Mouse (Mus musculus): ENCODE measurements at regions not wholly inside any gene's neighbourhood (a gene's known extent, or its start where the extent isn't known, plus 50 kb on each side); places are given as distances from the start of the nearest gene placed in this dataset.

DNA sequence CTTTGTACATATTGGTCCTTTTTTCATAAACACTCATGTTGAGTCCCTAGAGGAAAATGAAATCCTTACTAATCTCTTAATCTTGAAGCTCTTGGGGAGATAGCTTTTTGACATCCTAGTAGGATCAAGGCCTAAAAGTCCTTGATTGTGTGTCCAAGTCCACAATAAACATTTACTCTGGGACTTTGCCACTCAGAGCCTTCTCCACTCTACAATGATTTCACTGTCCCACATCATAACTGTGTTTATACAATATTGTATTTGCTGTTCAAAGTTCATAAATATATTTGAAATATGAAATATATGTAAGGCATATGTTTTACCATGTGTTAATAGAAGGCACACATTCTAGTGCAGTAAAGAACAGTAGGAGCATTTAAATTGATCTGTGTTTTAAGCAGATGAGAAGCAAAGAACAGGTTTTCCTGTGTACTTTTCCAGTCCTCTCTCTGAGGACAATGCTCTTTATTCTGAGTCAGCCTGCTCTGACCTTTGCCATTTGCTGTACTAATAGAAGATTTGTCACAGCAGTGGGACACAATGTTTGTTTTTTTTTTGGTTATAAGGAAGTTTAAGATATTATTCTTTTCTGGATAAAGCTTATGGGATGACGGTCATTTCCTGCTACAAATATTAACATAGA, 130.7 kb upstream of the Gprin3 start:
- H3K4me3 ChIP-seq (ENCODE audit: low read length): no peak overlapping the region
- no peak overlapping the region for H3K9ac ChIP-seq (replicated peaks; ENCODE audit: low read length)
- no peak for TF ChIP-seq CTCF (IDR thresholded peaks at IDR 0.05; ENCODE audit: low read depth)
- no peaks in the 10 kb centered on the region for H3K9me3 ChIP-seq (ENCODE audit: low read length)
- H3K36me3 ChIP-seq (ENCODE audit: insufficient read depth, low read length): no peaks in the 10 kb centered on the region
- no peaks in the 10 kb centered on the region for H3K4me1 ChIP-seq (ENCODE audit: insufficient read depth, low read length)
- H3K27ac ChIP-seq: no peak overlapping the region
- H3K27me3 ChIP-seq (ENCODE audit: insufficient read depth, low read length): no peaks in the 10 kb centered on the region
- WGBS: 78% methylated on average over 1 of the region's 1 CpGs
- no peak overlapping the region for H3K4me2 ChIP-seq (ENCODE audit: low read depth, low read length)
- DNase-seq (ENCODE audit: low spot score) (no peak), ATAC-seq (no peak)

DNA sequence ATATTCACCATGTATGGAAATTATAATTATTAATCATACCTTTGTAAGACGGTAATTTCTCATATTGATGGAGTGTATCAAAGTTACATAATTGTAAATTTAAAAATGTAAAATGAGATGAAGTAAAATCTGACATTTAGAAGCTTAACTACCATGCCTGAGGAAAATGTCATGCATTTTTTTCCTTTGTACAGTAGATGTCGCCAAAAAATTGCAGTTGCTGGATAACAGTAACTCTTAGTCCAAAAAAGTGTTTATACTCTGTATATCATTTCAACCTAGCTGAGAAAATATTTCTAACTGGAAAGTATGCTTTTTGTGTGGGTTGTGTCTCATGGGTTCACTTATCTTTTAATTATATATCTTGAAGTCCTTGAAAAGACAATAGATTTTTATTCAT, 110.9 kb upstream of the Gprin3 start:
- Histone ChIP-seq H3K9ac (replicated peaks; ENCODE audit: low read length) (no peak overlapping the region), H3K27ac (no peak overlapping the region), H3K27me3 (ENCODE audit: insufficient read depth, low read length) (no peaks in the 10 kb centered on the region), H3K4me2 (ENCODE audit: low read depth, low read length) (no peak overlapping the region), H3K4me1 (ENCODE audit: insufficient read depth, low read length) (no peaks in the 10 kb centered on the region), H3K36me3 (ENCODE audit: insufficient read depth, low read length) (no peaks in the 10 kb centered on the region), H3K4me3 (ENCODE audit: low read length) (no peak overlapping the region), H3K9me3 (ENCODE audit: low read length) (no peaks in the 10 kb centered on the region)
- DNase-seq (ENCODE audit: low spot score) (peak; percentile 50), ATAC-seq (no peak)
- TF ChIP-seq CTCF (IDR thresholded peaks at IDR 0.05; ENCODE audit: low read depth): peak; percentile 40; the same call in 1 of the 2 replicates
- WGBS: 61% methylated on average over 2 of the region's 2 CpGs

DNA sequence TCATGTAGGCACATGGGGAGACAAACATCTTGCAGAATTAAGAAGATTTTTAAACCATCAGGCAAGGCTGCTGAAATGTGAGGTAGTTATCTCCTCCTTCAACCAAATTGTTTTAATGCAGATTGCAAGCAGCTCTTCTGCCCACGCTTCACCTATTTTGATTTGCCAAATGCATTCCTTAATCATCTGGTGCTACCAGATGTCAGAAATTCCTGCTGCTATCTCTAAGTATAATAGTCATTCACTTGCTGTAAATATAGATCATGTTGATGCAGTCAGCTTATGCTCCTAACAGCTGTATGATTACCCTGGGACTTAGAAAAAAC, 98.8 kb upstream of the Gprin3 start:
- TF ChIP-seq CTCF (IDR thresholded peaks at IDR 0.05; ENCODE audit: low read depth): no peak
- Histone ChIP-seq H3K4me3 (ENCODE audit: low read length) (no peak overlapping the region), H3K36me3 (ENCODE audit: insufficient read depth, low read length) (no peaks in the 10 kb centered on the region), H3K27me3 (ENCODE audit: insufficient read depth, low read length) (no peaks in the 10 kb centered on the region), H3K4me1 (ENCODE audit: insufficient read depth, low read length) (no peaks in the 10 kb centered on the region), H3K27ac (no peak overlapping the region), H3K4me2 (ENCODE audit: low read depth, low read length) (no peak overlapping the region), H3K9ac (replicated peaks; ENCODE audit: low read length) (no peak overlapping the region), H3K9me3 (ENCODE audit: low read length) (no peaks in the 10 kb centered on the region)
- 69% methylated on average over 1 of the region's 1 CpGs for WGBS
- DNase-seq (ENCODE audit: low spot score) (no peak), ATAC-seq (no peak)

DNA sequence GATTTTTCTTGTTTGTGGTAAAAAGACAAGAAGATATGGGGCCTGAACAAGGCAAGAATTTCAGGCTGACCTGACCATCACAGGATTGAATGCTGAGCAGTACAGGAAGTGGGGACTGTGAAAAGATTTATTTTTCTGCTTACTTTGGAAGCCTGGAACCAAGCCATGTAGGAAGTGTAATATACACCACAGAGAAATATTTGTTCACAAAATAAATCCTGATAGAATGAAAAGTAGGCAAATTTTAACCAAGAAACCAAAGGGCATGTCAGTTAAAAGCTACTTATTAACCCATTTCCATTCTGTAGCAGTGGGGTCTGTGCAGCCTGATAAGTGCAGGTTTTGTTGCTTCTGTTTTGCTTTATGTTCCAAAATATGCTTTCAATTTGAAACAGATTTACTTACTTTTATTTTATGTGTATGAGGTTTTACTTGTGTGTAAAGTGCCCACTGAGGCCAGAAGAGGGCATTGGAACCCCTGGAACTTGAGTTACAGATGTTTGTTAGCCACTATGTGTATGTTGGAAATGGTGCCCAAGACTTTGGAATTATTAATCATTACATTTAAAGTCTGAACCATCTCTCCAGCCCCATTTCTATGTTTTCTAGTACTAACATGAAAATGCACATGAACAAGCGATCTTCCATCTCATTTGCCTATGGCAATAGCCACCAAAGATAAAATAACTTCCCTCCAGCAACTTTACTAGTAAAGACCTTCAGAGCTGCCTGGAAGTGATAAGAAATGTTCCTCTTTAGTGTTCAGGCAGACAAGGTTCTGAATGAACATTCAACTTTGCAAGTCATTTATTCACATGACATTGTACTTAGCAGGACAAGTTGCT, 98.2 kb upstream of the Gprin3 start:
- Histone ChIP-seq H3K4me1 (ENCODE audit: insufficient read depth, low read length) (no peaks in the 10 kb centered on the region), H3K4me3 (ENCODE audit: low read length) (no peak overlapping the region), H3K9me3 (ENCODE audit: low read length) (no peaks in the 10 kb centered on the region), H3K36me3 (ENCODE audit: insufficient read depth, low read length) (no peaks in the 10 kb centered on the region), H3K27ac (no peak overlapping the region), H3K9ac (replicated peaks; ENCODE audit: low read length) (no peak overlapping the region), H3K4me2 (ENCODE audit: low read depth, low read length) (no peak overlapping the region), H3K27me3 (ENCODE audit: insufficient read depth, low read length) (no peaks in the 10 kb centered on the region)
- ATAC-seq (no peak), DNase-seq (ENCODE audit: low spot score) (no peak)
- no peak for TF ChIP-seq CTCF (IDR thresholded peaks at IDR 0.05; ENCODE audit: low read depth)
- 90% methylated on average over 1 of the region's 1 CpGs for WGBS

DNA sequence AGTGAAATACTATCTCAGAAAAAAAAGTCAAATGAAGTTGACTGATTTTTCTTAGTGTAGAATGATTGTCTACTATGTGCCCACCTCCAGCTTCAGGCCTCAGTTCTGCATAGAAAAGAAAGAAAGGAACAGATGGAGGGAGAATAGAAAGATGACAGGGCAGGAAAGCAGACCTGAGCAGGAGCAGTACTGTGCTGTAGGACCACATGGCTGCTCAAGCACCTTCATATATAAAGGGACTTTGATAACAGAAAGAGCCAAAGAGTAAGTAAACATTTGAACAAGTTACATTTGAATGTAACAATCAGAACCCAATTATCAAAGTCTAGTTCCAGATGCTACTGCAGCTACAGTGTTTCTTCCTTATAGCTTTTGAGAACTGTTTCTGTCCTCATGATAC, 96.9 kb upstream of the Gprin3 start:
- Histone ChIP-seq H3K27ac (no peak overlapping the region), H3K4me1 (ENCODE audit: insufficient read depth, low read length) (no peaks in the 10 kb centered on the region), H3K36me3 (ENCODE audit: insufficient read depth, low read length) (no peaks in the 10 kb centered on the region), H3K27me3 (ENCODE audit: insufficient read depth, low read length) (no peaks in the 10 kb centered on the region), H3K4me3 (ENCODE audit: low read length) (no peak overlapping the region), H3K4me2 (ENCODE audit: low read depth, low read length) (no peak overlapping the region), H3K9ac (replicated peaks; ENCODE audit: low read length) (no peak overlapping the region), H3K9me3 (ENCODE audit: low read length) (no peaks in the 10 kb centered on the region)
- DNase-seq (ENCODE audit: low spot score) (no peak), ATAC-seq (no peak)
- no peak for TF ChIP-seq CTCF (IDR thresholded peaks at IDR 0.05; ENCODE audit: low read depth)

DNA sequence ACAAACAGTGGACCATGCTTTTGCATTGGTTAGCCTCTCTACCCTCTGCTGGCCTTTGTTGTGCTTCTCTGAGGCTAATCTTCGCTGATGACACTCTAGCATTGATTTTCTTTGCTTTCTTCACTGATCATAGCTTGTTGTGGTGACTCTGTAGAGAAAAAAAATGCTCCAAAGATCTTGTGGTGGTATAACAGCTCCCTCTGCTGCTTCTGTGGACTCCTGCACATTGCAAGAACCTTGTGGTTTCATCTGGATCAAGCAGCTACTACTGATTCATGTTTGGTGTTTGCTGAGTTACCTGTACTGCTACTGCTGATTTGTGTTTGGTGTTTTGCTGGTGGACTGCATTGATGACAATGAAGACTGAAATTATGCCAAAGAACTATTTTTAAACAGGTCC, 74.7 kb upstream of the Gprin3 start:
- ATAC-seq: no peak
- peak; percentile 65 for TF ChIP-seq CTCF (IDR thresholded peaks at IDR 0.05; ENCODE audit: low read depth)
- Histone ChIP-seq H3K4me2 (ENCODE audit: low read depth, low read length) (no peak overlapping the region), H3K4me3 (ENCODE audit: low read length) (no peak overlapping the region), H3K27ac (no peak overlapping the region), H3K4me1 (ENCODE audit: insufficient read depth, low read length) (no peaks in the 10 kb centered on the region), H3K27me3 (ENCODE audit: insufficient read depth, low read length) (no peaks in the 10 kb centered on the region), H3K9me3 (ENCODE audit: low read length) (no peaks in the 10 kb centered on the region), H3K9ac (replicated peaks; ENCODE audit: low read length) (no peak overlapping the region), H3K36me3 (ENCODE audit: insufficient read depth, low read length) (no peaks in the 10 kb centered on the region)
- 61% methylated on average over 1 of the region's 1 CpGs for WGBS
- DNase-seq (ENCODE audit: low spot score): peak; percentile 26

DNA sequence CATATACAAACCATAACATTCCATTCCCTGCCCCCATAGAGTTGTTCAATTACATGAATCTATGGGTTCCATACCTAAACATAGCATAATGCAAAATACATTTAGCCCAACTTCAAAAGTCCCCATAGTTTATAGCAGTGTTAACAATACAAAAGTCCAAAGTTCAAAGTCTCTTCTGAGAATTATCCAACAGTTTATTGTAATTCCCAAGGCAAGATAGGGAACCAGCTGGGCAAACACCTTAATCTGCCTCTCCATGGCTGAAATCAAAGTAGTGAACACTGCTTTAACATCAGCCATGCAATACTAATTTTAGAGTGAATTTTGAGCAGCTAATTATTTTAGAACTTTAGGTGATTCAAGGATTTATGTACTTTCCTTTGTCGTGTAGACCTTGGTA, 72.7 kb upstream of the Gprin3 start:
- TF ChIP-seq CTCF (IDR thresholded peaks at IDR 0.05; ENCODE audit: low read depth): no peak
- no peak overlapping the region for H3K4me2 ChIP-seq (ENCODE audit: low read depth, low read length)
- no peaks in the 10 kb centered on the region for H3K36me3 ChIP-seq (ENCODE audit: insufficient read depth, low read length)
- ATAC-seq: no peak
- H3K9me3 ChIP-seq (ENCODE audit: low read length): no peaks in the 10 kb centered on the region
- no peak overlapping the region for H3K4me3 ChIP-seq (ENCODE audit: low read length)
- 65% methylated on average over 1 of the region's 1 CpGs for WGBS
- no peaks in the 10 kb centered on the region for H3K27me3 ChIP-seq (ENCODE audit: insufficient read depth, low read length)
- DNase-seq (ENCODE audit: low spot score): no peak
- H3K4me1 ChIP-seq (ENCODE audit: insufficient read depth, low read length): no peaks in the 10 kb centered on the region
- H3K9ac ChIP-seq (replicated peaks; ENCODE audit: low read length): no peak overlapping the region
- no peak overlapping the region for H3K27ac ChIP-seq

Data from hindbrain, postnatal 0 days (tissue).